Mouse (Mus musculus) MEL-GATA-1-ER (cell line): ENCODE data around the gene Hs3st3a1.

Experiments used
- DNase-seq: peaks from one replicate; pipeline ENCODE4 v3.0.0-alpha.2; 2012; ENCODE audit warnings: low read depth; ENCODE audit errors: extremely low read depth

Hs3st3a1 gene

GRCm38 (mm10) chr11:64434611-64435545 is at the start of gene Hs3st3a1:
Gene Hs3st3a1 (plus strand): TSS chr11:64435332.
- DNase-seq, result no peak

GRCm38 (mm10) chr11:64386333-64386732 is 48.8 kb upstream of the Hs3st3a1 start:
- no peak for DNase-seq

- DNase-seq, result no peak
Measured at GRCm38 (mm10) chr11:64396331-64396881, 38.7 kb upstream of the Hs3st3a1 start.

GRCm38 (mm10) chr11:64396949-64397348 is 38.2 kb upstream of the Hs3st3a1 start:
- DNase-seq, result no peak

GRCm38 (mm10) chr11:64397612-64398011 is 37.5 kb upstream of the Hs3st3a1 start:
- no peak for DNase-seq

GRCm38 (mm10) chr11:64400534-64401093 is 34.5 kb upstream of the Hs3st3a1 start:
- DNase-seq, result no peak

GRCm38 (mm10) chr11:64418969-64419368 is 16.2 kb upstream of the Hs3st3a1 start:
- DNase-seq, result no peak

GRCm38 (mm10) chr11:64435546-64436411 is 647 bp downstream of the Hs3st3a1 start:
- DNase-seq, result no peak

GRCm38 (mm10) chr11:64436412-64436727 is 1.2 kb downstream of the Hs3st3a1 start, which contains the start of gene F930015N05Rik:
Gene F930015N05Rik (minus strand): TSS chr11:64436653.
- DNase-seq, result no peak

- no peak for DNase-seq
Measured at GRCm38 (mm10) chr11:64436791-64437298, 1.7 kb downstream of the Hs3st3a1 start.

- no peak for DNase-seq
Measured at GRCm38 (mm10) chr11:64437721-64438120, 2.6 kb downstream of the Hs3st3a1 start.

- no peak for DNase-seq
Measured at GRCm38 (mm10) chr11:64438909-64439308, 3.8 kb downstream of the Hs3st3a1 start.

GRCm38 (mm10) chr11:64442119-64442518 is 7.0 kb downstream of the Hs3st3a1 start:
- DNase-seq, result no peak

GRCm38 (mm10) chr11:64442701-64443100 is 7.6 kb downstream of the Hs3st3a1 start:
- no peak for DNase-seq

- DNase-seq, result no peak
Measured at GRCm38 (mm10) chr11:64445227-64445626, 10.1 kb downstream of the Hs3st3a1 start.

GRCm38 (mm10) chr11:64448586-64449315 is 13.6 kb downstream of the Hs3st3a1 start:
- no peak for DNase-seq

- no peak for DNase-seq
Measured at GRCm38 (mm10) chr11:64461746-64462145, 26.6 kb downstream of the Hs3st3a1 start.

- no peak for DNase-seq
Measured at GRCm38 (mm10) chr11:64468737-64469136, 33.6 kb downstream of the Hs3st3a1 start.

GRCm38 (mm10) chr11:64470689-64471088 is 35.6 kb downstream of the Hs3st3a1 start:
- no peak for DNase-seq

GRCm38 (mm10) chr11:64473679-64474078 is 38.5 kb downstream of the Hs3st3a1 start:
- DNase-seq, result no peak

- DNase-seq, result no peak
Measured at GRCm38 (mm10) chr11:64481445-64481844, 46.3 kb downstream of the Hs3st3a1 start.
